Mouse (Mus musculus): ENCODE data around the gene Dnaic1. TPM values are rescaled to one million over a fixed set of nuclear protein-coding genes. Genes with fewer than 3 reads are reported as not detected.

Dnaic1 gene
- polyA plus RNA-seq, 1 experiment from 2014 or later = 4.9 TPM

GRCm38 (mm10) chr4:41636366-41636765 is 66.8 kb downstream of the Dnaic1 start:
- H3K9ac ChIP-seq (ENCODE audit: low read depth, low read length) = no peak overlapping the region
- no peak overlapping the region for H3K4me3 ChIP-seq (ENCODE audit: low read depth, low read length)
- no peak overlapping the region for H3K27ac ChIP-seq (ENCODE audit: low read length)
- H3K4me2 ChIP-seq (ENCODE audit: low read depth, low read length) = no peak overlapping the region
- 42% methylated on average over 7 of the region's 7 CpGs for WGBS (ENCODE audit: insufficient replicate concordance)
- peaks cover 9% of the 10 kb centered on the region for H3K4me1 ChIP-seq (ENCODE audit: control insufficient read depth, low read depth, low read length)
- no peaks in the 10 kb centered on the region for H3K9me3 ChIP-seq (replicated peaks; ENCODE audit: control insufficient read depth, low read length)
- peaks cover 15% of the 10 kb centered on the region for H3K27me3 ChIP-seq (ENCODE audit: control insufficient read depth, insufficient read depth, low read depth, low read length)
- ATAC-seq (ENCODE audit: low read depth) = no peak
- H3K36me3 ChIP-seq (ENCODE audit: control insufficient read depth, insufficient read depth) = no peaks in the 10 kb centered on the region

- Histone ChIP-seq H3K4me3 (ENCODE audit: low read depth, low read length) (no peak overlapping the region), H3K27me3 (ENCODE audit: control insufficient read depth, insufficient read depth, low read depth, low read length) (peaks cover 15% of the 10 kb centered on the region), H3K4me2 (ENCODE audit: low read depth, low read length) (no peak overlapping the region), H3K9me3 (replicated peaks; ENCODE audit: control insufficient read depth, low read length) (no peaks in the 10 kb centered on the region), H3K36me3 (ENCODE audit: control insufficient read depth, insufficient read depth) (no peaks in the 10 kb centered on the region), H3K27ac (ENCODE audit: low read length) (no peak overlapping the region), H3K4me1 (ENCODE audit: control insufficient read depth, low read depth, low read length) (peaks cover 9% of the 10 kb centered on the region), H3K9ac (ENCODE audit: low read depth, low read length) (no peak overlapping the region)
- 55% methylated on average over 10 of the region's 10 CpGs for WGBS (ENCODE audit: insufficient replicate concordance)
- ATAC-seq (ENCODE audit: low read depth) = no peak
Measured at GRCm38 (mm10) chr4:41636882-41637635, 67.5 kb downstream of the Dnaic1 start.

- no peaks in the 10 kb centered on the region for H3K9me3 ChIP-seq (replicated peaks; ENCODE audit: control insufficient read depth, low read length)
- no peak overlapping the region for H3K4me3 ChIP-seq (ENCODE audit: low read depth, low read length)
- H3K36me3 ChIP-seq (ENCODE audit: control insufficient read depth, insufficient read depth) = no peaks in the 10 kb centered on the region
- no peak for ATAC-seq (ENCODE audit: low read depth)
- WGBS (ENCODE audit: insufficient replicate concordance) = 74% methylated on average over 10 of the region's 10 CpGs
- peaks cover 9% of the 10 kb centered on the region for H3K4me1 ChIP-seq (ENCODE audit: control insufficient read depth, low read depth, low read length)
- no peak overlapping the region for H3K4me2 ChIP-seq (ENCODE audit: low read depth, low read length)
- H3K27ac ChIP-seq (ENCODE audit: low read length) = no peak overlapping the region
- no peak overlapping the region for H3K9ac ChIP-seq (ENCODE audit: low read depth, low read length)
- peaks cover 15% of the 10 kb centered on the region for H3K27me3 ChIP-seq (ENCODE audit: control insufficient read depth, insufficient read depth, low read depth, low read length)
Measured at GRCm38 (mm10) chr4:41638186-41638731, 68.7 kb downstream of the Dnaic1 start.

- H3K27me3 ChIP-seq (ENCODE audit: control insufficient read depth, insufficient read depth, low read depth, low read length) = peaks cover 15% of the 10 kb centered on the region
Measured at GRCm38 (mm10) chr4:41638828-41639213, 69.2 kb downstream of the Dnaic1 start.

GRCm38 (mm10) chr4:41639214-41639841 is 69.8 kb downstream of the Dnaic1 start:
- no peaks in the 10 kb centered on the region for H3K9me3 ChIP-seq (replicated peaks; ENCODE audit: control insufficient read depth, low read length)
- H3K4me2 ChIP-seq (ENCODE audit: low read depth, low read length) = peak overlapping the region; percentile 80
- H3K36me3 ChIP-seq (ENCODE audit: control insufficient read depth, insufficient read depth) = no peaks in the 10 kb centered on the region
- WGBS (ENCODE audit: insufficient replicate concordance) = 18% methylated on average over 10 of the region's 10 CpGs
- no peak overlapping the region for H3K9ac ChIP-seq (ENCODE audit: low read depth, low read length)
- H3K27ac ChIP-seq (ENCODE audit: low read length) = no peak overlapping the region
- H3K4me1 ChIP-seq (ENCODE audit: control insufficient read depth, low read depth, low read length) = peaks cover 9% of the 10 kb centered on the region
- ATAC-seq (ENCODE audit: low read depth) = no peak
- H3K4me3 ChIP-seq (ENCODE audit: low read depth, low read length) = peak overlapping the region; percentile 50
- peaks cover 15% of the 10 kb centered on the region for H3K27me3 ChIP-seq (ENCODE audit: control insufficient read depth, insufficient read depth, low read depth, low read length)

More at GRCm38 (mm10) chr4:41638828-41639213, 69.2 kb downstream of the Dnaic1 start:
- ATAC-seq (ENCODE audit: low read depth) = no peak
- Histone ChIP-seq H3K4me3 (ENCODE audit: low read depth, low read length) (no peak overlapping the region), H3K4me2 (ENCODE audit: low read depth, low read length) (no peak overlapping the region), H3K9ac (ENCODE audit: low read depth, low read length) (no peak overlapping the region), H3K4me1 (ENCODE audit: control insufficient read depth, low read depth, low read length) (peaks cover 9% of the 10 kb centered on the region), H3K36me3 (ENCODE audit: control insufficient read depth, insufficient read depth) (no peaks in the 10 kb centered on the region), H3K27ac (ENCODE audit: low read length) (no peak overlapping the region), H3K9me3 (replicated peaks; ENCODE audit: control insufficient read depth, low read length) (no peaks in the 10 kb centered on the region)
- WGBS (ENCODE audit: insufficient replicate concordance) = 75% methylated on average over 6 of the region's 6 CpGs

- H3K9ac ChIP-seq (ENCODE audit: low read depth, low read length) = peak within 1 kb of the TSS; percentile 42
- H3K27me3 ChIP-seq (ENCODE audit: control insufficient read depth, insufficient read depth, low read depth, low read length) = peaks cover 15% of the 10 kb centered on the region
- ATAC-seq (ENCODE audit: low read depth) = peak; percentile 88
- H3K4me3 ChIP-seq (ENCODE audit: low read depth, low read length) = peak within 1 kb of the TSS; percentile 50
- 0% methylated on average over 62 of the region's 74 CpGs for WGBS (ENCODE audit: insufficient replicate concordance)
- peaks cover 9% of the 10 kb centered on the region for H3K4me1 ChIP-seq (ENCODE audit: control insufficient read depth, low read depth, low read length)
- H3K4me2 ChIP-seq (ENCODE audit: low read depth, low read length) = peak within 1 kb of the TSS; percentile 80
- no peaks in the 10 kb centered on the region for H3K36me3 ChIP-seq (ENCODE audit: control insufficient read depth, insufficient read depth)
- no peak within 1 kb of the TSS for H3K27ac ChIP-seq (ENCODE audit: low read length)
- no peaks in the 10 kb centered on the region for H3K9me3 ChIP-seq (replicated peaks; ENCODE audit: control insufficient read depth, low read length)
Measured at GRCm38 (mm10) chr4:41639913-41640507, 70.4 kb downstream of the Dnaic1 start, which contains the start of gene Enho. TSS of gene Enho (minus strand) at chr4:41640324.

- Histone ChIP-seq H3K4me3 (ENCODE audit: low read depth, low read length) (no peak overlapping the region), H3K27me3 (ENCODE audit: control insufficient read depth, insufficient read depth, low read depth, low read length) (peaks cover 15% of the 10 kb centered on the region), H3K27ac (ENCODE audit: low read length) (no peak overlapping the region), H3K9me3 (replicated peaks; ENCODE audit: control insufficient read depth, low read length) (no peaks in the 10 kb centered on the region), H3K9ac (ENCODE audit: low read depth, low read length) (no peak overlapping the region), H3K36me3 (ENCODE audit: control insufficient read depth, insufficient read depth) (no peaks in the 10 kb centered on the region), H3K4me1 (ENCODE audit: control insufficient read depth, low read depth, low read length) (peaks cover 9% of the 10 kb centered on the region), H3K4me2 (ENCODE audit: low read depth, low read length) (no peak overlapping the region)
- ATAC-seq (ENCODE audit: low read depth) = no peak
- WGBS (ENCODE audit: insufficient replicate concordance) = 73% methylated on average over 6 of the region's 6 CpGs
Measured at GRCm38 (mm10) chr4:41641199-41641822, 71.7 kb downstream of the Dnaic1 start.

GRCm38 (mm10) chr4:41645488-41645887 is 75.9 kb downstream of the Dnaic1 start:
- H3K9me3 ChIP-seq (replicated peaks; ENCODE audit: control insufficient read depth, low read length) = no peaks in the 10 kb centered on the region
- 13% methylated on average over 5 of the region's 5 CpGs for WGBS (ENCODE audit: insufficient replicate concordance)
- H3K27ac ChIP-seq (ENCODE audit: low read length) = no peak overlapping the region
- H3K4me1 ChIP-seq (ENCODE audit: control insufficient read depth, low read depth, low read length) = peaks cover 2% of the 10 kb centered on the region
- H3K4me3 ChIP-seq (ENCODE audit: low read depth, low read length) = no peak overlapping the region
- H3K4me2 ChIP-seq (ENCODE audit: low read depth, low read length) = no peak overlapping the region
- ATAC-seq (ENCODE audit: low read depth) = no peak
- H3K36me3 ChIP-seq (ENCODE audit: control insufficient read depth, insufficient read depth) = no peaks in the 10 kb centered on the region
- no peak overlapping the region for H3K9ac ChIP-seq (ENCODE audit: low read depth, low read length)
- H3K27me3 ChIP-seq (ENCODE audit: control insufficient read depth, insufficient read depth, low read depth, low read length) = no peaks in the 10 kb centered on the region
